Mouse (Mus musculus): ENCODE results near the gene Il27ra. TPM values are rescaled to one million over a fixed set of nuclear protein-coding genes. Genes with fewer than 3 reads are reported as not detected.
A peak's percentile ranks its signal among the peaks of the same experiment; 100 is the strongest.
"Not testable (repeated sequence)": the region's sequence is repeated elsewhere in the genome, so short reads cannot be mapped to it uniquely, and the experiment has no call there.

Gene Il27ra
- polyA plus RNA-seq, 1 experiment from 2014 or later = 1.2 TPM

DNA sequence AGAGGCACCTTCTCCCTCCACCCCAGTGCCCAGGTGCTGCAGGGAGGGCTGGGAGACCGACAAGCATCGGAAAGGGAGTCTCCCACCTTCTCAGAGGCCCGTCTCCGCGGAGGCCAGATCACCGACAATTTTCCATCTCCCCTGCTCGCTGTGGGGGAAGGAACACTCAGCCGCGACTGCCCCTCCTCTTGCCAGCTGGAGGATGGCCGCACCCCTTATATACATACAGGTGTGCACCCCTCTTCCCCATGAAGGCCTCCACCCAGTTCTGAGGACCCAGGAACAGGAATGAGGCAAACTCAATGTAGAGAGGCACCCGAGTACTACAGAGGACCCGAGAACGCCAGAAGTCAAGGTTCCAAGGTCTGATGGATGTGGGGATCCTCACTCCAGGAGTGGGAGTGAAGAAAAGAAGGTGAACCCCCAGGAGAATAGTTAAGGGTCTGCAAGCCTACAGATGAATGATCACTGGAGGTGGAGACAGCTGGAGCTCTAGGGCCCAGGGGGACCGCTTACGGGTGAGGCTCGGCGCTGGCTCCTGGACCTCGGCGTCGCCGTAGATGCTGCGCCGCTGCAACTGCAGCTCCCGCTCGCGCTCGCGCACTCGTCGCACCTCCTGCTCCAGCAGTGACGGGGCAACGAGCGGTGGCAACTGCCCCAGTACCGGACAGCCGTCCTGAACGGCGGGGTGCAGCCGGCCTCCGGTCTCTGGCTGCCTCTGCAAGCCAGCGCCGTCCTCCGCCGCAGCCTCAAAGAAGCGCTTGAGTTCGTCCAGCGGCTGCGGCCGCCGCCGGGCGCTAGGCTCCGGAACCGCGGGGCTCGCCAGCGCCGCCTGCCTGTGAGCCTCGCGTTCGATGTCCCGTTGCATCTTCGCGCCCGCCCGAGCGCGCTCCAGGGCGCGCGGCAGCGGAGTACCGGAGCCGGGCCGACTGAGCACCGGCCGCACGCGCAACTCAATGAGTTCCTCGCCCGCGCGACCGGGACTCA lies 31.5 kb downstream of the Il27ra start:
- peak; percentile 71 for DNase-seq (ENCODE audit: low spot score)

DNA sequence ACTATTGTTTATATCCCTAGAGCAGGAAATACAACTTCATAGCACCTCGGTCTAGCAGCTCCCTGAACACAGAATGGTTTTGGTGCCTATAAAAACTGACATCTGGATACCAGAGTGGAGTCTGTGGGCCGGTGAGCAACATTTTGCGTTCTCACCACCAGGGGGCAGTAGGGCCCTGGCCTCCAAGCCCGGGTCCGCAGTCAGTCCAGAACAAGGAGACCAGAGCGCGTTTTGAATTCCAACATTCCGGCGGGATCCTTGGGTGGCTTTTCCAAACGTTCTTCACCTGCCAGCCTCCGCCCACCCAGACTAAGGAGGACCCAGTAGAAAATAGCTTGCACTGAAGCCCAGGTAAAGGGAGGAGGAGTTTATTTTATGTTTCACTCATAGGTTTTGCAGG lies 32.5 kb downstream of the Il27ra start:
- H3K9ac ChIP-seq (ENCODE audit: low read depth, low read length) = no peak overlapping the region
- DNase-seq (ENCODE audit: low spot score) (peak; percentile 94), ATAC-seq (replicated peaks; ENCODE audit: low FRiP score, low read depth) (no peak; the same call in 1 of the 2 replicates)
- peaks cover 24% of the 10 kb centered on the region for H3K27me3 ChIP-seq (ENCODE audit: insufficient read depth, low read length)
- no peaks in the 10 kb centered on the region for H3K9me3 ChIP-seq (replicated peaks; ENCODE audit: low read length)
- no peaks in the 10 kb centered on the region for H3K36me3 ChIP-seq (ENCODE audit: insufficient read depth, low read length)
- WGBS = under 1% methylated on average over 11 of the region's 11 CpGs
- H3K27ac ChIP-seq = no peak overlapping the region
- TF ChIP-seq CTCF (IDR thresholded peaks at IDR 0.05; ENCODE audit: low read depth) = peak; percentile 99
- H3K4me1 ChIP-seq (replicated peaks; ENCODE audit: insufficient read depth, low read length) = peaks cover 28% of the 10 kb centered on the region
- no peak overlapping the region for H3K4me3 ChIP-seq (replicated peaks; ENCODE audit: low read depth, low read length)
- H3K4me2 ChIP-seq (ENCODE audit: low read length) = 0 out of 2 replicates have a peak overlapping the region, but pooled peaks have one; percentile 97

More for the DNA sequence above, 31.5 kb downstream of the Il27ra start:
- Histone ChIP-seq H3K4me3 (replicated peaks; ENCODE audit: low read depth, low read length) (peak overlapping the region; percentile 47), H3K36me3 (ENCODE audit: insufficient read depth, low read length) (no peaks in the 10 kb centered on the region), H3K27ac (peak overlapping the region; percentile 50; the same call in 1 of the 2 replicates), H3K4me1 (replicated peaks; ENCODE audit: insufficient read depth, low read length) (peaks cover 24% of the 10 kb centered on the region), H3K9ac (ENCODE audit: low read depth, low read length) (peak overlapping the region; percentile 57), H3K27me3 (ENCODE audit: insufficient read depth, low read length) (peaks cover 24% of the 10 kb centered on the region), H3K9me3 (replicated peaks; ENCODE audit: low read length) (no peaks in the 10 kb centered on the region), H3K4me2 (ENCODE audit: low read length) (peak overlapping the region; percentile 97)
- 2% methylated on average over 83 of the region's 83 CpGs for WGBS
- ATAC-seq (replicated peaks; ENCODE audit: low FRiP score, low read depth) = peak; percentile 26; the same call in 1 of the 2 replicates
- TF ChIP-seq CTCF (IDR thresholded peaks at IDR 0.05; ENCODE audit: low read depth) = peak; percentile 69

DNA sequence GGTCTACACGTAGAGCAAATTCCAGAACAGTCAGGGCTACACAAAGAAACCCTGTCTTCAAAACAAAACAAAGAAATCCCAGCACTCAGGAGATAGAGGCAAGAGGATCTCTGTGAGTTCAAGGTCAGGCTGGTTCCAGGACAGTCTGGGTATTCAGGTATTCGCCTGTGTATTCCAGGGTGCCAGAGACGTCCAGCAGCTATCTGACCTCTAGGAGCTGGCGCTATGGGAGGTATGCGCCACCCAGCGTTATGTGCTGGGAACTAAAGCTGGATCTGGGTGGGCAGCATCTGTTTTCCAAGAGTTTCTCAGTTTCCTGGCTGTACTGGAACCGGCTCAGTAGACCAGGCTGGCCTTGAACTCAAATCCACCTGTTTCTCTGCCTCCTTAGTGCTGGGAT lies 34.0 kb downstream of the Il27ra start:
- 34% methylated on average over 7 of the region's 7 CpGs for WGBS
- Histone ChIP-seq H3K27me3 (ENCODE audit: insufficient read depth, low read length) (peaks cover 24% of the 10 kb centered on the region), H3K4me2 (ENCODE audit: low read length) (no peak overlapping the region), H3K4me3 (replicated peaks; ENCODE audit: low read depth, low read length) (no peak overlapping the region), H3K9me3 (replicated peaks; ENCODE audit: low read length) (no peaks in the 10 kb centered on the region), H3K36me3 (ENCODE audit: insufficient read depth, low read length) (no peaks in the 10 kb centered on the region), H3K9ac (ENCODE audit: low read depth, low read length) (no peak overlapping the region), H3K4me1 (replicated peaks; ENCODE audit: insufficient read depth, low read length) (peaks cover 34% of the 10 kb centered on the region), H3K27ac (no peak overlapping the region)
- peak; percentile 62 for TF ChIP-seq CTCF (IDR thresholded peaks at IDR 0.05; ENCODE audit: low read depth)
- no peak for DNase-seq (ENCODE audit: low spot score)
- no peak for ATAC-seq (replicated peaks; ENCODE audit: low FRiP score, low read depth)

DNA sequence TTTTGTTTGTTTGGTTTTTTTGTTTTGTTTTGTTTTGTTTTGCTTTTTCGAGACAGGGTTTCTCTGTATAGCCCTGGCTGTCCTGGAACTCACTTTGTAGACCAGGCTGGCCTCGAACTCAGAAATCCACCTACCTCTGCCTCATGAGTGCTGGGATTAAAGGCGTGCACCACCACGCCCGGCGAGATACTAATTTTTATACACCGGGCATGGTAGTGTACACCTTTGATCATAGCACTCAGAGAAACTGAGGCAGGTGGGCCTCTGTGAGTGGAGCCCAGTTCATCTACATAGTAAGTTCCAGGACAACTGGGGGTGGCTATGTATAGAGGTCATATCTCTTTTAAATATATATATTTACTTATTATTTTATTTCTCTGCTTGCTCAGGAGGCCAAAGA lies 36.9 kb downstream of the Il27ra start:
- not testable (repeated sequence) for H3K9me3 ChIP-seq (replicated peaks; ENCODE audit: low read length); H3K4me2 ChIP-seq (ENCODE audit: low read length); H3K4me3 ChIP-seq (replicated peaks; ENCODE audit: low read depth, low read length); ATAC-seq (replicated peaks; ENCODE audit: low FRiP score, low read depth); H3K9ac ChIP-seq (ENCODE audit: low read depth, low read length); H3K36me3 ChIP-seq (ENCODE audit: insufficient read depth, low read length); DNase-seq (ENCODE audit: low spot score); H3K27me3 ChIP-seq (ENCODE audit: insufficient read depth, low read length)
- 93% methylated on average over 7 of the region's 7 CpGs for WGBS
- H3K27ac ChIP-seq = peak overlapping the region; percentile 85; the same call in 1 of the 2 replicates
- H3K4me1 ChIP-seq (replicated peaks; ENCODE audit: insufficient read depth, low read length) = peaks cover 13% of the 10 kb centered on the region

DNA sequence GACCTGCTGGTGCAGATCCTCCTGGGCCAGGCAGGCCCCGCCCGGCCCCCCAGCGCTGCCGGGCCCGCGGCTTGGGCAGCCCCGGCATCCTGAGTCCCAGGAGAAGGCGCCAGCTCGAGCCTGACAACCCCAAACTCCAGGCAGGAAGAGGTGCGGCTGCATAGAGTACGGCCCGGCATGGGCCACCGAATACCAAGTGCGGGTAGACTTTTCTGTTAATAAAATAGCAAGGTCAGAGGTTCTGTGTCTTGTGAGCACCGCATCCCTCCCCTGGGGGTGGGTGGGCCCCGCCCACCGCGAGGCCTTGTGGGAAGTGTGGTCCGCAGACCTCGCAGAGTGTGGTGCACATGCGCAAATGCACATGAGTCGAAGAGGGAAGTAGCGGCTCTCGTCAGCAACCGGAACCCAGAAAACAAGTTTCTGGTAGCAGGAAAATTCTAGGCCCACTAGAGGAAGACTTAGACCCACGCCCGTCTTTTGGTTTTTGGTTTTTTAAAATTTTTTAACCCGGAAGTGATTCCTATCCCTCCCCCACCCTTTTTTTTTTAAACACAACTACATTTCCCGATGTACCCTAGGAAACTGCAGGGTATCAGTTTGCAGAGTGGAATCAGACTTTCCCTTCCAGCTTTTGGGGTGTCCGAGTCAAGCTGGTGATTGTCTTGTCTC lies 37.7 kb downstream of the Il27ra start:
- Histone ChIP-seq H3K4me1 (replicated peaks; ENCODE audit: insufficient read depth, low read length) (peaks cover 11% of the 10 kb centered on the region), H3K4me2 (ENCODE audit: low read length) (peak overlapping the region; percentile 85), H3K9ac (ENCODE audit: low read depth, low read length) (peak overlapping the region; percentile 60), H3K27me3 (ENCODE audit: insufficient read depth, low read length) (no peaks in the 10 kb centered on the region), H3K4me3 (replicated peaks; ENCODE audit: low read depth, low read length) (peak overlapping the region; percentile 50), H3K36me3 (ENCODE audit: insufficient read depth, low read length) (0 out of 2 replicates have a peak, but pooled peaks cover 8% of the 10 kb centered on the region), H3K9me3 (replicated peaks; ENCODE audit: low read length) (no peaks in the 10 kb centered on the region), H3K27ac (peak overlapping the region; percentile 85)
- ATAC-seq (replicated peaks; ENCODE audit: low FRiP score, low read depth) (peak; percentile 82), DNase-seq (ENCODE audit: low spot score) (peak; percentile 95)
- 0% methylated on average over 30 of the region's 30 CpGs for WGBS
- TF ChIP-seq CTCF (IDR thresholded peaks at IDR 0.05; ENCODE audit: low read depth) = no peak

DNA sequence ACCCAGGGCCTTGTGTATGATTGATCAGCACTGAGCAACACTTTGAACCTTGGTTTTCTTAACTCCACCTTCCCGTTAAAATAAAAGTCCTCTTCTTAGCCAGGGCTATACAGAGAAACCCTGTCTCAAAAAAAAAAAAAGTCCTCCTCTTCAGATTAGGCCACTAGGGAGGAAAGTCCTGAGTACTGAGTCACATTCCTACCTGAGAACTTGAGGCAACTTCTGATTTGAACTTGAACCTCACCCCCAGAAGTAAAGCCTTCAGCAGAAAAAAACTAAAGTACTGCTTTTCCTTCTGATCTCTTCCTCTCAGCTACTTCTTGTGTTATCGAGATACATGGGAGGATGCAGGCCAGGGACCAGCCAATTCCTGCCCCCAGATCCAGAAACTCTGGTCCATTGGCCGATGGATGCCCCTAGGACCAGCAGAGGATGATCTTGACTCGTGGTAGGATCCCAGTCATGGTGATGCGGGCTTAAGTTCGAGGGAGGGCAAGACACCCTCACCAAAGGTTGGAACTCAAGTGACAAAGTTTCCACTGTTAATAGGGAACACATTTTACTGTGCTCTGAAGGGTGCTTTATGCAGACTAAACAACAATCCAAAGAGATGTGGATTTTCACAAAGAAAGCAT lies 38.7 kb downstream of the Il27ra start:
- no peaks in the 10 kb centered on the region for H3K9me3 ChIP-seq (replicated peaks; ENCODE audit: low read length)
- H3K4me3 ChIP-seq (replicated peaks; ENCODE audit: low read depth, low read length) = peak overlapping the region; percentile 50; the same call in 1 of the 2 replicates
- 0 out of 2 replicates have a peak, but pooled peaks cover 8% of the 10 kb centered on the region for H3K36me3 ChIP-seq (ENCODE audit: insufficient read depth, low read length)
- TF ChIP-seq CTCF (IDR thresholded peaks at IDR 0.05; ENCODE audit: low read depth) = no peak
- H3K27me3 ChIP-seq (ENCODE audit: insufficient read depth, low read length) = no peaks in the 10 kb centered on the region
- peak overlapping the region; percentile 85 for H3K4me2 ChIP-seq (ENCODE audit: low read length)
- no peak for ATAC-seq (replicated peaks; ENCODE audit: low FRiP score, low read depth)
- peaks cover 20% of the 10 kb centered on the region for H3K4me1 ChIP-seq (replicated peaks; ENCODE audit: insufficient read depth, low read length)
- WGBS = 69% methylated on average over 6 of the region's 6 CpGs
- no peak for DNase-seq (ENCODE audit: low spot score)
- H3K27ac ChIP-seq = 0 out of 2 replicates have a peak overlapping the region, but pooled peaks have one; percentile 85
- H3K9ac ChIP-seq (ENCODE audit: low read depth, low read length) = peak overlapping the region; percentile 60

All from kidney, postnatal 0 days (tissue).